Mouse (Mus musculus) embryonic fibroblast, embryonic 13.5 days (primary cell): ENCODE results near the gene Wscd2. TPM values are rescaled to one million over a fixed set of nuclear protein-coding genes. Genes with fewer than 3 reads are reported as not detected.
A peak's percentile ranks its signal among the peaks of the same experiment; 100 is the strongest.

Experiments used
- H3K27ac ChIP-seq: 2 replicates; pipeline ENCODE4 v1.5.1; 2012; ENCODE audit warnings: low read length, control low read depth, inconsistent platforms; ENCODE audit not compliant: insufficient read depth
- H3K4me1 ChIP-seq: 2 replicates; pipeline ENCODE4 v1.6.1; 2011; ENCODE audit warnings: low read length; ENCODE audit not compliant: control insufficient read depth, insufficient read depth
- H3K4me3 ChIP-seq: 2 replicates; pipeline ENCODE4 v1.5.1; 2011; ENCODE audit warnings: mild to moderate bottlenecking, control low read depth, low read length; ENCODE audit not compliant: insufficient read depth
- CTCF ChIP-seq: IDR thresholded peaks from 2 replicates; pipeline ENCODE4 v1.5.1; 2011; ENCODE audit warnings: mild to moderate bottlenecking, control low read depth, low read length, moderate library complexity, borderline replicate concordance; ENCODE audit not compliant: insufficient read depth
- POLR2A ChIP-seq: IDR thresholded peaks from 2 replicates; pipeline ENCODE4 v1.6.1; 2011; ENCODE audit warnings: low read depth, mild to moderate bottlenecking, control low read depth, low read length, moderate library complexity
- polyA plus RNA-seq: library from polyadenylated mRNA; stranded (reverse); fragments of >200 nt; gene quantifications from 2 replicates; pipeline ENCODE4 v1.2.4, GENCODE M21; 2011; ENCODE audit warnings: low read depth; ENCODE audit not compliant: missing spikeins, insufficient read length

The Wscd2 gene
- polyA plus RNA-seq, 1 experiment = 4.1 TPM

DNA sequence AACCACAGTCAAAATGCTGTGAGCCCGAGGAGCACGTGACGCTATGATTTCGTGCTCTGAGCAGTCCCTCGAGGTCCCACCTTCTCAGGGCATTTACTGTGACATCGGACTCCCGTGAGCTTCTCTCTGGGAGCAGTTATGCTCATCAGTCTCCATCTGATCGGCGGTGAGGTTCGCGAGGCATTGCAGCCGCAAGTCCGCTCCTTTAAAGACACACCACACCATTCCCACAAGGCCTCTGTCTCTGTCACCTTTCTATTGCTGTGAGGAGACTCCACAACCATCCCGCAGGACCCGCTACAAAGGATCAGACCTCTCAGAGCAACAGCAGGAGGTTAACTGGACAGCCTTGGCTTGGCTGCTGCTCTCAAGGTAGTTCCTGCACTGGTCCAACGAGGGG, 28.6 kb upstream of the Wscd2 start:
- no peak overlapping the region for H3K4me3 ChIP-seq
- TF ChIP-seq POLR2A = no peak
- no peak for TF ChIP-seq CTCF
- no peak overlapping the region for H3K27ac ChIP-seq
- no peaks in the 10 kb centered on the region for H3K4me1 ChIP-seq

DNA sequence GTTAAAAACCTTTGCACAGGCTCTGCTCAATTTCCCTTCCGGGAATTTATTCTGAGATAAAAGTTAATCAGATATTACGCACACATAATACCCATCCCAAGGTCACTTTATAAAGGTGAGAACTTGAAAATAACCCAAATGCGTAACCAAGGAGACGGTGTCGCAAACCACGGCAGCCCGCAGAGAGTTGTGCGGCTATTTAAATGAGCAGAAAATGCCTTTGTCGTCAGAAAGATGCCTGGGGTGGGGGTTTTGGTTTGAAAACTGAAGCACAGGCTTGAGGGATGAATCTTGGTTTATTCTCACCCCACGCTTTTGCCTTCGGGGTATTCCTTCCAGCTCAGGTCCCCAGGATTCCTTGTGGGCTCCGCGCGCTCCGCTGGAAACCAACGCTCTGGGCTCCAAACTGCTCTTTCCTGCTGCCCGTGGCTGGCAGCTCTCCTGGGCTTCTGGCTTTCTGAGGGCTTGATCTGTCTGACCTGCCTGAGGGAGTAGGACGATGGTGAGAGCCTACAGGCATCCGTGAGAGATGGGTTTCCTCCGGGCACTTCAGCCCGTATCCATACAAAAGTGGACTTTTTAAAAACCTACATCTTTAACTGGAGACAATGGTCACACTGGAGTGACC, 28.0 kb upstream of the Wscd2 start:
- no peak for TF ChIP-seq POLR2A
- no peak for TF ChIP-seq CTCF
- H3K4me1 ChIP-seq = no peaks in the 10 kb centered on the region
- no peak overlapping the region for H3K4me3 ChIP-seq
- no peak overlapping the region for H3K27ac ChIP-seq

DNA sequence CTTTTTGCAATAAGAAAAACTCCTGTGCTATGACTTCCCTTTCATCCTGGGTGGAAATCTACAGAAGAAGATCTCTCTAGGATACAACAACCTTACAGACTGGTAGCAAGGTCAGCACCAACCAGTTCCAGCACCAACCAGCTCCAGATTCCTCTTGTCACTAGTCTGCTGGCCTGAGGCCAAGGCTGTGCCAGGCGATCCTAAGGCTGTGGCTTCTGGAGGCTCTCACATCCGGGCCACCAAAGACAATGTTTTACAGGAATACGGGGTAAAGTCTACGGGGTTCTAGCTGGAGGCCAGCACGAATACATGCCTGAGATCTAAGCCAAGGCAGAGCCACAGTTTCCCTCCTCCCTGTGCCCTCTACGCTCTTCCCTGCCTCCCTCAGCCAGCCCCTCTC, 25.4 kb upstream of the Wscd2 start:
- TF ChIP-seq CTCF (no peak), POLR2A (no peak)
- Histone ChIP-seq H3K4me1 (no peaks in the 10 kb centered on the region), H3K4me3 (no peak overlapping the region), H3K27ac (no peak overlapping the region)

DNA sequence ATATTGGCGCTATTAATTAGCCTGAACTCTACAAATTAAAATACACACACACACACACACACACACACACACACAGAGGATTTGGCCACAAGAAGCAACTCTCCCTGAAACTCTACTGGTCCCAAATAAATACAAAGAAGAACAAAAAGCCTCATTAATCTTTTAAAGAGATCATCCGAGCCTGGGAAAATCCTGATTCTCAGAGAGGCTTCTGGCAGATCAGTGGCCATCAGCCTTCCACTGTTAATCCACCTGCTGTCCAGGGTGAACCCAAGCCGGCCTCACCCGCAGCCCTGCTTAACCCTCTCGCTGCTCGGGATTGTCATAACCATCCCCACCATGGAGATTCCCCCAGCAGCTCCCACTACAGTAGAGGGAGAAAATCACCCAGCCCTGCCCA, 23.6 kb upstream of the Wscd2 start:
- Histone ChIP-seq H3K4me1 (no peaks in the 10 kb centered on the region), H3K4me3 (no peak overlapping the region), H3K27ac (no peak overlapping the region)
- TF ChIP-seq POLR2A = no peak
- no peak for TF ChIP-seq CTCF

DNA sequence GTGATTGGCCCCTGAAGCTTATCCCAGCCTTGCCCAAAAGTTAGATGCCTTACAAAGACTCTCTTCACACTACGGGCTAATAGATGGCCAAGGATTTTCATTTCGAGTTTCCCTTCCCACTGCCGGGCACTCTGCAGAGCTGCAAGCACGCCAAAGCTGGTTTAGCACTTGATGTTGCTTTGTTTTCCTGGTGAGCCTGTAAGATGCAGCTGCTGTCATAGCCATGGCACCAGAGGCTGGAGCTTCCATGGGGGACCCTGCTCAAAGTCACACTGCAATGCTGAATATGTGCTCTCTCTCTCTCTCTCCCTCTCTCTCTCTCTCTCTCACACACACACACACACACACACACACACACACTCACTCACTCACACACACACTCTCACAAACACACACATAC, 23.1 kb upstream of the Wscd2 start:
- Histone ChIP-seq H3K27ac (no peak overlapping the region), H3K4me3 (no peak overlapping the region), H3K4me1 (no peaks in the 10 kb centered on the region)
- TF ChIP-seq CTCF = no peak
- no peak for TF ChIP-seq POLR2A

DNA sequence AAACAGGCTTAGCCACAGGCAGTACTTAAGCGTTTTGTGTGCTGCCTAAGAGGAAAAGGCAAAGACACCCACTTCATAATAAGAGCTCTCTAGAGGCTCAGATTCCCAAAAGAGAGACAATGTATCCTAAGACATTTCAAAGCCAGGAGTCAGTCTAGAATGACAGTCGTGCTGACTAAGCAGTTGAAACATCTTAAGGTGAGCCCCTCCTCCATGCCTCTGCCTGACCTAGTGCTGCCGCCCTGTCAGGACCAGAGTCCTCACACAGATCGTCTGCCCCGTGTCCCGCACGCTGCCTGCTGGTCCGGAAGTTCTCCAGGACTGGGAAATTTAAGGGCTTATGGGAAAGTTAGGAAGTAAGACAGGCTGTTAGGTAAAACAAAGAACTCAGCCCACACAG, 22.4 kb upstream of the Wscd2 start:
- no peak for TF ChIP-seq POLR2A
- TF ChIP-seq CTCF = no peak
- no peak overlapping the region for H3K4me3 ChIP-seq
- no peak overlapping the region for H3K27ac ChIP-seq
- no peaks in the 10 kb centered on the region for H3K4me1 ChIP-seq

DNA sequence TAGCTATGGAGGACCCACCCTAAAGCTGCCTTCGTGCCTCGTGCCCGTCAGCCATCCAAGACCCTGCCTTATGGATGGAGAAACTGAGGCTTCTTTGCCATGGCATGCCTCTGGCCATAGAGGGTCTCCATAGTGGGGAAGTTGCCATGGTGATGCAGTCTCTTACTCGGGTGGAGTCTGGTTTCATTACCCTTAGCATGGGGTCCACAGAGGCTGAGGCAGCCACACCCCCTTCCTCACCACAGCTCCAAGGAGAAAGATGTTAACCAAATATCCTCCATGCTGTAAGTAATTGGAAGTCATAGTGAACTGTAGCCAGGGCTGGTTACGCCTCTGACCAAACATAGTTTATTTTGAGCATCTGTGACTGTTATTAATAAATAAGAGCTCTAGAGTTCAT, 21.5 kb upstream of the Wscd2 start:
- H3K4me3 ChIP-seq = no peak overlapping the region
- TF ChIP-seq CTCF (no peak), POLR2A (no peak)
- H3K4me1 ChIP-seq = no peaks in the 10 kb centered on the region
- H3K27ac ChIP-seq = no peak overlapping the region

DNA sequence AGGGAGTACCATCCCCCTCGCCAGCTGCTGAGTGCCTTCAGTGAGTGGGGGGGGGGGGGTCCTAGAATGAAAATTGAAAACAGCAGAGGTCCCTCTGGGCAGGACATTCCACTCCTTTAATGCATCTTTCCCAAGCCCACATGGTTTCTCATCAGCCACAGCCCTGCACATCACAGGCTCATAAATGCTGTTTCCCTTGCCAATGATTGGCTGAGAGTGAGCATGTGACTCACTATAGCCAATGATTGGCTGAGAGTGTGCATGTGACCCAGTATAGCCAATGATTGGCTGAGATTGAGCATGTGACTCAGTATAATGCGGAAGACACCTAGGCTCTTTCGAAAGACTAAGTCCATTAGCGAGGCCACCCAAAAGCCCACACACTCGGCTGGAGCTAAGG, 20.9 kb upstream of the Wscd2 start:
- Histone ChIP-seq H3K27ac (no peak overlapping the region), H3K4me1 (no peaks in the 10 kb centered on the region), H3K4me3 (no peak overlapping the region)
- TF ChIP-seq CTCF (no peak), POLR2A (no peak)

DNA sequence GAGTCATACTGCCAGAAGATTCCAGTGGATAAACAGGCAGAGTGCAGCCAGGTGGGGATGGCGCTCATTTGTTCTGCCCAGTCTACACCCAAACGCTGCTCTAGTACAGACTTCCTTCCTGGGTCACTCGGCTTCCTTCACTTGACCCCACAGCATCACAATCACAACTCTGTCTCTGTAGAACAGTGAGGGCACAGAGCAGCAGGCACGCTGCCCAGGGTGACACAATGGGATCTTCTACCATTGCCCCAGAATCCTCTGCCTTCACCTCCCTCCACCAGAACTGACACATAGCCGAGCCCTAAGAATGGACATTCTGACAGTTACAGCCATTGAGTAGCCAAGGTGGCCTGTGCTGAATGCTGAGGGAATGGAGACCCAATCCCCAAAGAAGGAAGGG, 20.3 kb upstream of the Wscd2 start:
- H3K4me1 ChIP-seq = no peaks in the 10 kb centered on the region
- no peak overlapping the region for H3K27ac ChIP-seq
- TF ChIP-seq POLR2A = no peak
- no peak for TF ChIP-seq CTCF
- H3K4me3 ChIP-seq = no peak overlapping the region

DNA sequence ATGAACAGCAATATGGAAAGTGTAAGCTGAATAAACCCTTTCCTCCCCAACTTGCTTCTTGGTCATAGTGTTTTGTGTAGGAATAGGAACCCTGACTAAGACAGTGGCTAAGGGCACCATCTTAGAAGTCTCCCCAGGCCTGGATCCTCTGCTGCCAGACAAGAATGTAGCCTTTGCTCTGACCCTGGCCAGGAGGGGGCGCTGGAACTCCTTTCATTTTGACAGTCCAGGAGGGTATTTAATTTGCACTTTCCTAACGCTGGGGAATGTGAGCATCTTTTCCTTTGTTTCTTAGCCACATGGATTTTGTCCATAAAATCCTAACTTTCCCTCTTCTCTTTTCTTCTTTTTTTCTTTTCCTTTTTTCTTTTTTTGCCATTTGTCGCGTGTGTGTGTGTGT, 18.7 kb upstream of the Wscd2 start:
- Histone ChIP-seq H3K4me1 (no peaks in the 10 kb centered on the region), H3K4me3 (no peak overlapping the region), H3K27ac (no peak overlapping the region)
- no peak for TF ChIP-seq POLR2A
- TF ChIP-seq CTCF = peak; percentile 25; the same call in 1 of the 2 replicates

DNA sequence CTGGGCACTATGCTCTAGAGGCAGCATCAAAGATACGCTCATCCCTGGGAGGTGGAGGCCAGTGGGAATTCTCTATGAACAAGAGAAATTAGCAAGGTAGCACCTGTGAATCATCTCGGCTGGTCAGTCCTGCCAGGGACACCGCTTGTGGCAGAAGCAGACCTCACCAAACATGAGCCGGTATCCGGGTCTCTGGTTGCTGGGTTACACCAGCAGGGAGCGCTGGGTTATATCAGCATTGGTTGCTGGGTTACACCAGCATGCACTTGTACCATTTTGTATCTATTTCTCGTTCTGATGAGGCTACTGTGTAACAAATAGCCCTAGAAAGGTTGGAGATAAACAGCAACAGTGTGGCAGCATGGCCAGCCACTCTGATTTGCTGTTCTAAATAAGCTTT, 17.8 kb upstream of the Wscd2 start:
- no peaks in the 10 kb centered on the region for H3K4me1 ChIP-seq
- H3K4me3 ChIP-seq = no peak overlapping the region
- H3K27ac ChIP-seq = no peak overlapping the region
- TF ChIP-seq POLR2A (no peak), CTCF (no peak)
